Mouse (Mus musculus) brain, embryonic 14.5 days (tissue): ENCODE data around the gene Lrrc8c.

ENCODE experiments used
- CTCF ChIP-seq: fragments of 200-500 bp; IDR thresholded peaks from 2 replicates; pipeline ENCODE4 v1.5.1; 2012; ENCODE audit warnings: inconsistent platforms, mild to moderate bottlenecking, moderate library complexity, borderline replicate concordance; ENCODE audit not compliant: insufficient read depth, insufficient read length; ENCODE audit errors: extremely low read depth
- POLR2A ChIP-seq: fragments of 200-500 bp; IDR thresholded peaks from 2 replicates; pipeline ENCODE4 v1.6.1; 2012; ENCODE audit warnings: mild to moderate bottlenecking, inconsistent platforms, borderline replicate concordance; ENCODE audit not compliant: poor library complexity, insufficient read depth, insufficient read length, severe bottlenecking; ENCODE audit errors: extremely low read depth

- TF ChIP-seq POLR2A (no peak), CTCF (no peak)
Observed at GRCm38 (mm10) chr5:105526107-105526645, 7.0 kb downstream of the Lrrc8c start.
